Mouse (Mus musculus) stomach, postnatal 0 days (tissue): ENCODE measurements around the gene Mgp. TPM values are rescaled to one million over a fixed set of nuclear protein-coding genes. Genes with fewer than 3 reads are reported as not detected.
A peak's percentile ranks its signal among the peaks of the same experiment; 100 is the strongest.

Experiments used
- ATAC-seq: fragments of 200-750 bp; cut with Nextera tagmentation; 2 replicates; pipeline ENCODE4 v1.8.0; 2017; ENCODE audit not compliant: low FRiP score, low TSS enrichment
- DNase-seq: peaks from one replicate; pipeline ENCODE4 v3.0.0-alpha.2; 2016; ENCODE audit warnings: low spot score
- H3K27ac ChIP-seq: fragments of 300-500 bp; sonication (generic); replicated peaks from 2 replicates; pipeline ENCODE4 v1.5.1; 2014; ENCODE audit warnings: mild to moderate bottlenecking, control low read depth
- H3K27me3 ChIP-seq: fragments of 300-500 bp; sonication (generic); 2 replicates; pipeline ENCODE4 v1.6.1; 2014; ENCODE audit warnings: low read length; ENCODE audit not compliant: control insufficient read depth, insufficient read depth
- H3K36me3 ChIP-seq: fragments of 300-500 bp; sonication (generic); 2 replicates; pipeline ENCODE4 v1.6.1; 2014; ENCODE audit warnings: low read length, mixed read lengths; ENCODE audit not compliant: control insufficient read depth, insufficient read depth
- H3K4me1 ChIP-seq: fragments of 300-500 bp; sonication (generic); replicated peaks from 2 replicates; pipeline ENCODE4 v1.6.1; 2014; ENCODE audit warnings: antibody characterized with exemption; ENCODE audit not compliant: control insufficient read depth, insufficient read depth
- H3K4me2 ChIP-seq: fragments of 300-500 bp; sonication (generic); replicated peaks from 2 replicates; pipeline ENCODE4 v1.6.1; 2014; ENCODE audit warnings: low read depth, mild to moderate bottlenecking, control low read depth, moderate library complexity
- H3K4me3 ChIP-seq: fragments of 300-500 bp; sonication (generic); 2 replicates; pipeline ENCODE4 v1.5.1; 2014; ENCODE audit warnings: low read depth, low read length, control low read depth
- H3K9ac ChIP-seq: fragments of 300-500 bp; sonication (generic); 2 replicates; pipeline ENCODE4 v1.6.1; 2014; ENCODE audit warnings: mild to moderate bottlenecking, low read length, control low read depth, mixed read lengths
- H3K9me3 ChIP-seq: fragments of 300-500 bp; sonication (generic); 2 replicates; pipeline ENCODE4 v1.6.1; 2016; ENCODE audit warnings: low read length; ENCODE audit not compliant: control insufficient read depth
- CTCF ChIP-seq: IDR thresholded peaks from 2 replicates; pipeline ENCODE4 v1.5.1; 2016; ENCODE audit warnings: antibody characterized with exemption, low read depth, mild to moderate bottlenecking, moderate library complexity
- EP300 ChIP-seq: optimal IDR thresholded peaks from 2 replicates; pipeline ENCODE3; 2016; ENCODE audit warnings: antibody characterized with exemption
- WGBS: fragments of 180-500 bp; shearing (Covaris S2); extraction: QIAGEN DNeasy Blood & Tissue Kit; methylation state at CpG from one replicate; pipeline ENCODE4 v1.1.7; 2014; 5-methylcytosine and 5-hydroxymethylcytosine counted together
- polyA plus RNA-seq: library from polyadenylated mRNA; unstranded; fragments of >200 nt; fragmentation: Nextera tagmentation; extraction: Ambion mirVana; gene quantifications from 2 replicates; pipeline ENCODE4 v1.2.1, GENCODE M21; 2015

Mgp gene
- polyA plus RNA-seq, 1 experiment from 2014 or later, result 473 TPM

DNA sequence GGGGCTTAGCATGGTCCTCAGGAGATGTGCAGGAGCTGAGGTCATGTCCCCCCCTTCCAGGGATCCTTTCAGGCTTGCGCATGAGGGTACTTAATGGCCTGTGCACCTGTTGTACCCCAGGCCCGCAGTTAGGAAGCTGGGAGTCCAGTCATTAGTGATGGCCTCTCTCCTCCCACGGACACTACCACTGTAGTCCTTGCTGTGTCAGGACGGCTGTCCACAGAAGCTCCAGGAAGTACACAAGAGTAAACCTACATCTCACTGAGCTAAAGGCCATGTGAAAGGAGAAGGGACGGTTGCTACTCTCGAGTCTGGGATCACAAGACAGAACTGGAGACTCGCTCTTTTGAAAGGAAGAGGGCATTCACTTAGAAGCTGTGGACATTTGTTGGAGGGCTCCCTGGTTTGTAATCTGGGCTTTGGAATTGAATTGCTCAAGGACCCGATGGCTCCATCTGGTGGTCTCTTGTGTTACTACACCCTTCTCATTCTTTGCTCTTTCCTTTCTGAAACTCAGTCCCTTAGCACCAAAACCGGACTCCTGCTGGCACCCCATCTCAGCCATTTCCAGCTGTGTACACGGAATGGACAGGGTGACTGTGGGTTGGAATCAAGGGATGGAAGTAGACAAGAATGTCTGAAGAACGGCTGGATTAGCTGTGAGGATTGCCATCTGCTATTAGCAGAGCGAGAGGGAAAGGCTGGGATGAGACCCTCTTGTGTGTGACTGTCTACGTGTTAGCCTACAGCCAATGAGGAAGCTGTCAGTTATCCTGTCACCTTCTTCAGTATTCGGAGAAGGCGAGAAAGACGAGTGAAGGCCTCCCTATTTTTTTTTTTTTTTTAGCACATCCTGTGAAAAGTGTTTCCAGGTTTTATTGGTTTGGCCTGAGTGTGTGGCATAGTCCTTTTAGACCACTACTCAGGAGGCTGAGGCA is 45.0 kb upstream of the Mgp start:
- Histone ChIP-seq H3K27me3 (no peaks in the 10 kb centered on the region), H3K9me3 (no peaks in the 10 kb centered on the region), H3K36me3 (no peaks in the 10 kb centered on the region), H3K9ac (no peak overlapping the region), H3K4me3 (no peak overlapping the region), H3K4me1 (0 out of 2 replicates have a peak, but pooled peaks cover 2% of the 10 kb centered on the region), H3K27ac (no peak overlapping the region), H3K4me2 (no peak overlapping the region)
- peak; percentile 62 for ATAC-seq
- 35% methylated on average over 16 of the region's 16 CpGs for WGBS
- DNase-seq, result peak; percentile 69
- peak; percentile 93 for TF ChIP-seq CTCF
- no peak for TF ChIP-seq EP300

DNA sequence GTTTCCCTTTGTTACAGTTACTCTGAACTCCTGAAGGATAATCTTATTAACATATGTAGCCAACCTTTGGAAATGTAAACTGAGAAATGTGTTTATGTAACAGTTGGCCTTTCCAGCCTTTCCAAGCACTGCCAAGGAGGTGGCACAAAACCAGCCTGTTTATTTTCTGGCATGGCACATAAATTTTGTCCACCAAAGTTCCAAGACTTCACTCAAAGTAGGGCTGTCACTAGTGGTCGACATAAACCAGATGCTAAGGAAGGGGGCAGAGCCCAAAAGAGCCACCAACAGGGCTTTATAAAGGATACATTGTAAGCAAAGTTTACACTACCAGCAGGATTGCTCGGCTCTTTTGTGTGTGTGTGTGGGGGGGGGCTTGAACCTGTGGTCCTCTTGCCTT is 42.3 kb upstream of the Mgp start:
- WGBS, result 15% methylated on average over 2 of the region's 2 CpGs
- H3K4me3 ChIP-seq, result no peak overlapping the region
- no peak overlapping the region for H3K9ac ChIP-seq
- no peaks in the 10 kb centered on the region for H3K9me3 ChIP-seq
- no peak for TF ChIP-seq EP300
- TF ChIP-seq CTCF, result no peak
- H3K4me1 ChIP-seq, result 0 out of 2 replicates have a peak, but pooled peaks cover 2% of the 10 kb centered on the region
- ATAC-seq, result no peak
- H3K36me3 ChIP-seq, result no peaks in the 10 kb centered on the region
- H3K4me2 ChIP-seq, result no peak overlapping the region
- no peaks in the 10 kb centered on the region for H3K27me3 ChIP-seq
- H3K27ac ChIP-seq, result peak overlapping the region; percentile 24; the same call in 1 of the 2 replicates
- DNase-seq, result no peak

DNA sequence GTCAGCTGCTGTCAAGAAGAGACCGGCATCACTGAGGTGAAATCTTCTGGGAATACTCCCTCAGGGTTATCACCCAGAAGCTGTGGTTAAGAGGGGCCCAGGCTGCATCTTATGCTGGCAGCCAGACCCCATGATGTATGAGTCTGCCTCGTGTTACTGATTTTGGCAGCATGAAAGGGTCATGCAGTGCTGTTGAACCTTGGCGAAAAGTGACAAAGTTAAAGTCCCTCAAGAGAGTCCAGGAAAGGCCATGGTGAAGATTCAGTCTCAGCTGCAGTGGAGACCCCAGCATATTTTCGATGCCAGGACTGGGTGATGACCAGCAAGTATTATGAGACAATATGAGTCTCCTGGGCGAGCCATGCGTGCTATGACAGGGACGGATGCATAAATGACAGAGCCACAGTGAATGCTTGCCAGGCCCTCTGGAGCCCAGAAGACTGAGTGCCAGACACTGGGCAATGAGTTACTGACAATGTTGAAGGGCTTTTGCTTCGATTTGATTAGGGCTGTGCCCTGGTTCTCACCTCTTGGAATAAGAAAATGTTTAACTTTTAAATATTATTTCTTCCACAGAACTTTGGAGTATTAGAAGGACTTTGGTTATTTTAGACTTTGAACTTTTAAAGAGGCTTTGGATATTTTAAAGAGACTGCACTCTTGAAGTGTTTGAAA is 40.2 kb upstream of the Mgp start:
- Histone ChIP-seq H3K27ac (no peak overlapping the region), H3K9me3 (no peaks in the 10 kb centered on the region), H3K4me2 (no peak overlapping the region), H3K9ac (no peak overlapping the region), H3K36me3 (no peaks in the 10 kb centered on the region), H3K27me3 (no peaks in the 10 kb centered on the region), H3K4me1 (0 out of 2 replicates have a peak, but pooled peaks cover 6% of the 10 kb centered on the region), H3K4me3 (no peak overlapping the region)
- no peak for ATAC-seq
- 74% methylated on average over 8 of the region's 8 CpGs for WGBS
- no peak for DNase-seq
- TF ChIP-seq EP300 (no peak), CTCF (no peak)

DNA sequence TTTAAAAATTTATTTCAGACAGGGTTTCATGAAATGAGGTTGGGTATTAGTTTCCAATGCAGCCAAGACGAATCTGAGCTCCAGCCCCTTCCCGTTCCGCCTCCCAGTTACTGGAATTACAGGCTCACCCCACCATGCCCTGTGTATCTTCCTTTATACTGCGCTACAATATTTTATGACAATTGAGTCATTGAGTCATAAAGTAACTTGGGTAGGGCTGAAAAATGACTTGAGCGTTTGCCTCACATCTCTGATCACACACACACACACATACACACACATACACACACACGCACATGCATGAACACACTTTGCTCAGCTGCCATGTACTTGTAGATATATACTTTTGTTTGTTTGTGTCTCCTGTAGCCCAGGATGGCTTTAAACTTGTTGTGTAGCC is 38.6 kb upstream of the Mgp start:
- ATAC-seq (no peak), DNase-seq (no peak)
- WGBS, result 71% methylated on average over 6 of the region's 6 CpGs
- H3K36me3 ChIP-seq, result no peaks in the 10 kb centered on the region
- H3K27ac ChIP-seq, result peak overlapping the region; percentile 78
- no peaks in the 10 kb centered on the region for H3K27me3 ChIP-seq
- no peak overlapping the region for H3K4me2 ChIP-seq
- 0 out of 2 replicates have a peak, but pooled peaks cover 8% of the 10 kb centered on the region for H3K4me1 ChIP-seq
- H3K9ac ChIP-seq, result no peak overlapping the region
- H3K9me3 ChIP-seq, result no peaks in the 10 kb centered on the region
- no peak overlapping the region for H3K4me3 ChIP-seq
- no peak for TF ChIP-seq EP300
- no peak for TF ChIP-seq CTCF

DNA sequence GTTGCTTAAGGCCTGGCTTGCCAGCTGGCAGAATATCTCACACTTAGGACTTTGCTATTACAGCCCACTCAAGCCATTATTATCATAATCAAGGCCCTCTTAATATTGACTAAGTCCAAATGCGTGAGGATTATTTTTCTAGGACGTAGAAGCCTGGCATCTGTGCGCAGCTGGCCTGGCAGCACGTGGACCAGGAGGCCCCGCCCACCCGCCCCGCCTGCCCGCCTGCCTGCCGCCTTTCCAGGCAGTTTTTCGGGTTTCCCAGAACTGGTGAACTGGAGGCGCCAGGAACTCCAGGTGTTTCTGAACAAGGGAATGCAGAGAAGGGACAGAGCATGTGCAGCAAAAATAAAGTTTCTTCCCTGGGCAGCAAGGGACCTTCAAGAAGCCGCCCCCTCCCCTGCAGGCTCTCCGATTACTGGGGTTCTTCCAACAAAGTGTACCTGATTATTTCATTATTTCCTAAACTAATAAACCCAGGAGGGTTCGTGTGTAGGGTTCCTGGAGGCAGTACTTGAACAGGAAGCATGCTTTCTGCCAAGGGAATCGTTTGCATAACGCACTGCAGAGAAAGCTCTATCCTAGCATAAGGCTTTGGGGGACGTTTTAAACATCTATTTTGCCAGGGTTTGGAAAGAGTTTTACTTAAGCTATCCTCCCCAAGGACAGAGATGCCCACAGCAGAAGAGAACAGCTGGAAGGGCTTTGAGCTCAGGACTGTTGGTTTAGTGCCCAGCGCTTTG is 37.9 kb upstream of the Mgp start:
- Histone ChIP-seq H3K4me1 (0 out of 2 replicates have a peak, but pooled peaks cover 8% of the 10 kb centered on the region), H3K9me3 (no peaks in the 10 kb centered on the region), H3K4me2 (peak overlapping the region; percentile 40), H3K36me3 (no peaks in the 10 kb centered on the region), H3K27me3 (no peaks in the 10 kb centered on the region), H3K4me3 (no peak overlapping the region), H3K27ac (peak overlapping the region; percentile 78), H3K9ac (no peak overlapping the region)
- ATAC-seq (peak; percentile 88), DNase-seq (peak; percentile 84)
- TF ChIP-seq CTCF (no peak), EP300 (peak; percentile 48)
- 11% methylated on average over 18 of the region's 18 CpGs for WGBS
